Mouse (Mus musculus) stomach, embryonic 15.5 days (tissue): ENCODE results near the gene Brca2. TPM values are rescaled to one million over a fixed set of nuclear protein-coding genes. Genes with fewer than 3 reads are reported as not detected.

Experiments used
- ATAC-seq: fragments of 200-750 bp; cut with Nextera tagmentation; 2 replicates; pipeline ENCODE4 v1.8.0; 2017; ENCODE audit warnings: low read depth, moderate number of reproducible peaks, moderate TSS enrichment; ENCODE audit not compliant: insufficient read depth, low FRiP score
- H3K27ac ChIP-seq: fragments of 300-500 bp; sonication (generic); 2 replicates; pipeline ENCODE4 v1.5.1; 2015; ENCODE audit warnings: mild to moderate bottlenecking, inconsistent platforms
- H3K27me3 ChIP-seq: fragments of 300-500 bp; sonication (generic); replicated peaks from 2 replicates; pipeline ENCODE4 v1.6.1; 2015; ENCODE audit warnings: inconsistent platforms
- H3K36me3 ChIP-seq: fragments of 300-500 bp; sonication (generic); 2 replicates; pipeline ENCODE4 v1.6.1; 2015; ENCODE audit warnings: inconsistent platforms
- H3K4me1 ChIP-seq: fragments of 300-500 bp; sonication (generic); 2 replicates; pipeline ENCODE4 v1.6.1; 2015; ENCODE audit warnings: inconsistent platforms
- H3K4me2 ChIP-seq: fragments of 300-500 bp; sonication (generic); 2 replicates; pipeline ENCODE4 v1.6.1; 2015; ENCODE audit warnings: mild to moderate bottlenecking, inconsistent platforms
- H3K4me3 ChIP-seq: fragments of 300-500 bp; sonication (generic); replicated peaks from 2 replicates; pipeline ENCODE4 v1.5.1; 2015; ENCODE audit warnings: inconsistent platforms
- H3K9ac ChIP-seq: fragments of 300-500 bp; sonication (generic); 2 replicates; pipeline ENCODE4 v1.6.1; 2015; ENCODE audit warnings: inconsistent platforms
- H3K9me3 ChIP-seq: fragments of 300-500 bp; sonication (generic); 2 replicates; pipeline ENCODE4 v1.6.1; 2016; ENCODE audit warnings: inconsistent platforms
- WGBS: fragments of 180-500 bp; shearing (Covaris S2); methylation state at CpG from one replicate; pipeline ENCODE4 v1.1.7; 2015; 5-methylcytosine and 5-hydroxymethylcytosine counted together
- polyA plus RNA-seq: library from polyadenylated mRNA; unstranded; fragments of >200 nt; fragmentation: Nextera tagmentation; extraction: Ambion mirVana; gene quantifications from 2 replicates; pipeline ENCODE4 v1.2.1, GENCODE M21; 2015

The Brca2 gene
- polyA plus RNA-seq, 1 experiment from 2014 or later, result 22.1 TPM

- Histone ChIP-seq H3K4me3 (no peak overlapping the region), H3K9me3 (no peaks in the 10 kb centered on the region), H3K27ac (no peak overlapping the region), H3K4me1 (peaks cover 8% of the 10 kb centered on the region), H3K4me2 (no peak overlapping the region), H3K9ac (no peak overlapping the region), H3K27me3 (no peaks in the 10 kb centered on the region), H3K36me3 (no peaks in the 10 kb centered on the region)
- no peak for ATAC-seq
- 83% methylated on average over 1 of the region's 1 CpGs for whole genome bisulfite sequencing
These were observed 2.9 kb upstream of the Brca2 start for GRCm38 (mm10) chr5:150519551-150519950.

GRCm38 (mm10) chr5:150522867-150523234 lies 421 bp downstream of the Brca2 start:
- Histone ChIP-seq H3K4me3 (peak overlapping the region; percentile 84), H3K27me3 (no peaks in the 10 kb centered on the region), H3K27ac (peak overlapping the region; percentile 82), H3K9me3 (no peaks in the 10 kb centered on the region), H3K4me1 (peaks cover 8% of the 10 kb centered on the region), H3K4me2 (peak overlapping the region; percentile 64), H3K9ac (peak overlapping the region; percentile 82; the same call in 1 of the 2 replicates), H3K36me3 (no peaks in the 10 kb centered on the region)
- ATAC-seq, result peak; percentile 52; the same call in 1 of the 2 replicates
- 7% methylated on average over 11 of the region's 11 CpGs for WGBS

- Histone ChIP-seq H3K9ac (no peak overlapping the region), H3K27me3 (no peaks in the 10 kb centered on the region), H3K4me1 (peaks cover 8% of the 10 kb centered on the region), H3K9me3 (no peaks in the 10 kb centered on the region), H3K4me2 (no peak overlapping the region), H3K36me3 (no peaks in the 10 kb centered on the region; the same call in 1 of the 2 replicates), H3K27ac (no peak overlapping the region), H3K4me3 (no peak overlapping the region)
- no peak for ATAC-seq
- WGBS, result 82% methylated on average over 2 of the region's 2 CpGs
These were observed 2.8 kb downstream of the Brca2 start for GRCm38 (mm10) chr5:150525239-150525638.

GRCm38 (mm10) chr5:150541302-150541701 lies 18.9 kb downstream of the Brca2 start:
- no peaks in the 10 kb centered on the region for H3K9me3 ChIP-seq
- H3K9ac ChIP-seq, result no peak overlapping the region
- H3K4me2 ChIP-seq, result no peak overlapping the region
- no peak overlapping the region for H3K27ac ChIP-seq
- no peak overlapping the region for H3K4me3 ChIP-seq
- H3K27me3 ChIP-seq, result no peaks in the 10 kb centered on the region
- ATAC-seq, result no peak
- 96% methylated on average over 1 of the region's 1 CpGs for WGBS
- H3K36me3 ChIP-seq, result peaks cover 6% of the 10 kb centered on the region; the same call in 1 of the 2 replicates
- no peaks in the 10 kb centered on the region for H3K4me1 ChIP-seq

GRCm38 (mm10) chr5:150543184-150543583 lies 20.8 kb downstream of the Brca2 start:
- H3K4me2 ChIP-seq, result no peak overlapping the region
- H3K9me3 ChIP-seq, result no peaks in the 10 kb centered on the region
- no peaks in the 10 kb centered on the region for H3K4me1 ChIP-seq
- ATAC-seq, result no peak
- no peak overlapping the region for H3K4me3 ChIP-seq
- H3K27ac ChIP-seq, result no peak overlapping the region
- no peaks in the 10 kb centered on the region for H3K27me3 ChIP-seq
- WGBS, result 78% methylated on average over 2 of the region's 2 CpGs
- H3K36me3 ChIP-seq, result peaks cover 6% of the 10 kb centered on the region; the same call in 1 of the 2 replicates
- H3K9ac ChIP-seq, result no peak overlapping the region

GRCm38 (mm10) chr5:150551637-150552036 lies 29.2 kb downstream of the Brca2 start:
- Histone ChIP-seq H3K9ac (no peak overlapping the region), H3K27me3 (no peaks in the 10 kb centered on the region), H3K4me3 (no peak overlapping the region), H3K4me2 (no peak overlapping the region), H3K27ac (no peak overlapping the region), H3K4me1 (no peaks in the 10 kb centered on the region), H3K9me3 (no peaks in the 10 kb centered on the region), H3K36me3 (peaks cover 9% of the 10 kb centered on the region; the same call in 1 of the 2 replicates)
- WGBS, result 56% methylated on average over 3 of the region's 3 CpGs
- no peak for ATAC-seq

- 93% methylated on average over 6 of the region's 6 CpGs for WGBS
- no peaks in the 10 kb centered on the region for H3K4me1 ChIP-seq
- ATAC-seq, result no peak
- H3K27me3 ChIP-seq, result no peaks in the 10 kb centered on the region
- no peak overlapping the region for H3K4me3 ChIP-seq
- H3K27ac ChIP-seq, result no peak overlapping the region
- no peaks in the 10 kb centered on the region for H3K9me3 ChIP-seq
- no peak overlapping the region for H3K4me2 ChIP-seq
- peaks cover 6% of the 10 kb centered on the region for H3K36me3 ChIP-seq
- no peak overlapping the region for H3K9ac ChIP-seq
These were observed 37.2 kb downstream of the Brca2 start for GRCm38 (mm10) chr5:150559519-150560103.

- ATAC-seq, result no peak
- Histone ChIP-seq H3K4me2 (no peak overlapping the region), H3K9me3 (no peaks in the 10 kb centered on the region), H3K4me1 (no peaks in the 10 kb centered on the region), H3K27ac (no peak overlapping the region), H3K4me3 (no peak overlapping the region), H3K9ac (no peak overlapping the region), H3K27me3 (no peaks in the 10 kb centered on the region), H3K36me3 (peaks cover 6% of the 10 kb centered on the region)
- 95% methylated on average over 5 of the region's 5 CpGs for WGBS
These were observed 38.4 kb downstream of the Brca2 start for GRCm38 (mm10) chr5:150560851-150561250.

- no peak overlapping the region for H3K27ac ChIP-seq
- H3K36me3 ChIP-seq, result peaks cover 6% of the 10 kb centered on the region
- H3K9me3 ChIP-seq, result no peaks in the 10 kb centered on the region
- no peaks in the 10 kb centered on the region for H3K27me3 ChIP-seq
- H3K4me1 ChIP-seq, result no peaks in the 10 kb centered on the region
- H3K4me2 ChIP-seq, result no peak overlapping the region
- no peak overlapping the region for H3K4me3 ChIP-seq
- H3K9ac ChIP-seq, result no peak overlapping the region
- ATAC-seq, result 0 out of 2 replicates have a peak, but pooled peaks have one; percentile 22
These were observed 38.9 kb downstream of the Brca2 start for GRCm38 (mm10) chr5:150561376-150561775.

- H3K4me2 ChIP-seq, result no peak overlapping the region
- H3K9ac ChIP-seq, result no peak overlapping the region
- no peak overlapping the region for H3K4me3 ChIP-seq
- no peaks in the 10 kb centered on the region for H3K4me1 ChIP-seq
- WGBS, result 81% methylated on average over 5 of the region's 5 CpGs
- peaks cover 6% of the 10 kb centered on the region for H3K36me3 ChIP-seq
- no peaks in the 10 kb centered on the region for H3K27me3 ChIP-seq
- no peak overlapping the region for H3K27ac ChIP-seq
- H3K9me3 ChIP-seq, result no peaks in the 10 kb centered on the region
- ATAC-seq, result no peak
These were observed 39.4 kb downstream of the Brca2 start for GRCm38 (mm10) chr5:150561783-150562182.

- 91% methylated on average over 6 of the region's 6 CpGs for WGBS
- no peak overlapping the region for H3K4me2 ChIP-seq
- no peaks in the 10 kb centered on the region for H3K9me3 ChIP-seq
- H3K4me1 ChIP-seq, result no peaks in the 10 kb centered on the region
- H3K4me3 ChIP-seq, result no peak overlapping the region
- H3K9ac ChIP-seq, result no peak overlapping the region
- H3K27ac ChIP-seq, result no peak overlapping the region
- no peak for ATAC-seq
- peaks cover 17% of the 10 kb centered on the region for H3K36me3 ChIP-seq
- H3K27me3 ChIP-seq, result no peaks in the 10 kb centered on the region
These were observed 42.0 kb downstream of the Brca2 start for GRCm38 (mm10) chr5:150564426-150564825.

- no peak overlapping the region for H3K27ac ChIP-seq
- no peak for ATAC-seq
- H3K4me1 ChIP-seq, result no peaks in the 10 kb centered on the region
- 59% methylated on average over 3 of the region's 3 CpGs for WGBS
- no peak overlapping the region for H3K4me3 ChIP-seq
- H3K36me3 ChIP-seq, result peaks cover 17% of the 10 kb centered on the region
- no peak overlapping the region for H3K9ac ChIP-seq
- no peak overlapping the region for H3K4me2 ChIP-seq
- H3K27me3 ChIP-seq, result no peaks in the 10 kb centered on the region
- H3K9me3 ChIP-seq, result no peaks in the 10 kb centered on the region
These were observed 43.8 kb downstream of the Brca2 start for GRCm38 (mm10) chr5:150566226-150566625.

- no peak overlapping the region for H3K9ac ChIP-seq
- peaks cover 14% of the 10 kb centered on the region for H3K36me3 ChIP-seq
- H3K27me3 ChIP-seq, result no peaks in the 10 kb centered on the region
- no peak for ATAC-seq
- H3K4me2 ChIP-seq, result no peak overlapping the region
- 84% methylated on average over 5 of the region's 5 CpGs for WGBS
- H3K4me3 ChIP-seq, result no peak overlapping the region
- no peaks in the 10 kb centered on the region for H3K4me1 ChIP-seq
- H3K9me3 ChIP-seq, result no peaks in the 10 kb centered on the region
- H3K27ac ChIP-seq, result no peak overlapping the region
These were observed 44.5 kb downstream of the Brca2 start for GRCm38 (mm10) chr5:150566971-150567370.
